Mouse (Mus musculus): ENCODE measurements at regions not wholly inside any gene's neighbourhood (a gene's known extent, or its start where the extent isn't known, plus 50 kb on each side); places are given as distances from the start of the nearest gene placed in this dataset.

DNA sequence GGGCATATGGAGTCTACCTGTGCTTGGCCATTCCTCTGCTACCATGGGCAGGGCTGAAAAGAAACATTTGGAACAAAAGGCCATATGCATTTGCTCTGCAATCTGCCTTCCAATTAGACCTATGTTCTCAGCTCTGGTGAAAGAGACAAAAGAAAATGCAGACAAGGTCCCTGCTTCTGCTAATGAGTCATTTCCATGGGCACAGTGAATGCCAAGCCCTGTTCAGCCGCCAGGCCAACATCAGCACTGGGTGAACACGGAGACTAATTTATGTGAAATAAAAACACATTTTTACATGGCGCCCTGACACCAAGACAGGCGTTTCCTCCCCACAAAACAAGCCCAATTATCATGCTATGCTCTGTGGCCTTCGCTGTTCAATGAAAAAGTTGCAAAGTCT is 419.5 kb upstream of the Kdm8 start:
- no peak for DNase-seq (ENCODE audit: low spot score)

- no peak for DNase-seq (ENCODE audit: low spot score)
These were observed 410.7 kb upstream of the Kdm8 start for GRCm38 (mm10) chr7:125033778-125034177.

GRCm38 (mm10) chr7:125034196-125034595 is 410.3 kb upstream of the Kdm8 start:
- no peak for DNase-seq (ENCODE audit: low spot score)

- DNase-seq (ENCODE audit: low spot score): no peak
These were observed 408.1 kb upstream of the Kdm8 start for GRCm38 (mm10) chr7:125036098-125036991.

GRCm38 (mm10) chr7:125038840-125039239 is 405.6 kb upstream of the Kdm8 start:
- no peak for DNase-seq (ENCODE audit: low spot score)

DNA sequence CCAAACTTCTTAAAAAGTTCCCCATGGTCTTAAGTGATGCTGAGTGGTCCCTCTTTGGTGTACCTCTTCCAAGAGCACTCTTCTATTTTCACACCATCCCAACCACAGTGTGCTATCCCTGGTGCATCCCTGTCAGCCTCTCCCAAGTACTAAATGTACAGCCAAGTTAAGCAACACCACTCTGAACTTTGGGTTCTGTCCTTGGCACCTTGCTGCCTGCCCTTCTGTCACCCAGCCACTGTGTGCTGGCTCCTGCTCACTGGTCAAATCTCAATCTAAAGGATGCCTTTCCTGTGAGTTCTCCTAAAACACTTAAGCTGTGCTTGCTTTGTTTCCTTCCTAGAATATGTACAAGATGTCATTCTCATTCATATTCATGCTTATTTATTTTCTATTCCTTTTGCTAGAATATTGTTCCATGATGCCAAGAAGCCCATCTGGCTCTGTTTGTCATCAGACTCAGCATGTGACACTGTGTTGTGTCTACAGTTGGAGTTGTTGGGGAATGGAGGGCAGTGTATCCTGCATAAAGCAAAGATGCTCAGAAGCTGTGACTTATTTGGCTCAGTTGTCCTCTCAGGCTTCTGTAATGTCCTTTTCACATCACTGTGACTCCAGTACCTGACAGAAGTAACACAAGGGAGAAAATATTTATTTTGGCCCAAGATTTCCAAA is 388.4 kb upstream of the Kdm8 start:
- DNase-seq (ENCODE audit: low spot score): no peak

GRCm38 (mm10) chr7:125102464-125102863 is 342.0 kb upstream of the Kdm8 start:
- DNase-seq (ENCODE audit: low spot score): no peak

DNA sequence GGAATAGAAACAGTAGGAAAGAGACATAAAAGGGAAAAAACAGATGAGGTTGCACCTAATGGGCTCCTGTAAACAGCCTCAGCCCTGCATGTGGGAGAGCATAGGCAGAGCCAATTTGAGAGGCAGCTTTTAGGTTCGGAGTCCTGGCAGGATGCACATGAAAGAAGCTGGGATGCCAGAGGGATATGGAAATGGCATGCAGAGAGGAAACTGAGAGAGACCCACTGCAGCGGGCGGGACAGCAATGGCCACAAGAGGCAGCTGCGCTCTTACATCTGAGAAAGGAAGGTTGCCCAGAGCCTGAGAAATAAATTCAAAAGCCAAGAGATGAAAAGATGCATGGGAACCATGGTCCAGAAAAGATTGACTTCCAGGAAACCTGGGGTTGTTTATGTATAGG is 340.5 kb upstream of the Kdm8 start:
- no peak for DNase-seq (ENCODE audit: low spot score)

- DNase-seq (ENCODE audit: low spot score): no peak
These were observed 331.6 kb upstream of the Kdm8 start for GRCm38 (mm10) chr7:125112820-125113273.

- no peak for DNase-seq (ENCODE audit: low spot score)
These were observed 329.0 kb upstream of the Kdm8 start for GRCm38 (mm10) chr7:125115322-125115996.

DNA sequence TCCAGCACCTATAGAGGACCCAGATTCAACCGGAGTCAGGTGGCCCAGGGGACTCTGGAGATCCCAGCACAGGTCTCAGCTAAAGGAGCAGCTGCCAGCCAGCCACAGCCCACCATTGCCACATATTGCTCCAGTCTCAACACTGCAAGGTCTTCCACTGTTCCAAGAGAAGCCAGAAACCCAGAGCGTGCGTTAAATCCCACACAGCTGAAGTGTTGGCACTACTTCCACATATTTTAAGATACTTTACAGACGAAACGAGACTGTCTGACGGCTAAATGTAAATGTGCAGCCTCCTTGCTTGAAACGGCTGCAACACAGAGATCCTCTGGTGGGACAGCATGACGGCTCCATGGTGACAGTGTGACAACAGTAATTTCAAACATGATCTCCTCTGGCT is 327.3 kb upstream of the Kdm8 start:
- DNase-seq (ENCODE audit: low spot score): no peak

GRCm38 (mm10) chr7:125129187-125129586 is 315.3 kb upstream of the Kdm8 start:
- DNase-seq (ENCODE audit: low spot score): no peak

DNA sequence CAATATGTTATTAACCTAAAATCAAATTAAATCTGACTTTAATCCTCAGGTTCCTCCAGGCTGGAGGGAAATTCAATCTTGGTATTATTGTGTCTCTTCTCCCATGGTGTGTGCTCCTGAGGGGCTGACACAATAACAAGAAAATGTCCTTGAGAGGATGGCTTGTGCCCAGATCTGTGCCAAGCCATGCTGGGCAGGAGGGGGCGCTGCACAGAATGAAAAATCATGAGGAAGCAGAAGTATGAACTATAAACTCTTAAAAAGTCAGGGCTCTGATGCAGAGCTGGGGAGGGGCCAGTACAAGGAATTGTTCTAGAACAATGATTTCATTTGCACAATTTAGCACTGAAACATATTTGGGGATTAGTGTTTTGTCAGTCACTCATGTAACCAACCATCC is 312.5 kb upstream of the Kdm8 start:
- no peak for DNase-seq (ENCODE audit: low spot score)

DNA sequence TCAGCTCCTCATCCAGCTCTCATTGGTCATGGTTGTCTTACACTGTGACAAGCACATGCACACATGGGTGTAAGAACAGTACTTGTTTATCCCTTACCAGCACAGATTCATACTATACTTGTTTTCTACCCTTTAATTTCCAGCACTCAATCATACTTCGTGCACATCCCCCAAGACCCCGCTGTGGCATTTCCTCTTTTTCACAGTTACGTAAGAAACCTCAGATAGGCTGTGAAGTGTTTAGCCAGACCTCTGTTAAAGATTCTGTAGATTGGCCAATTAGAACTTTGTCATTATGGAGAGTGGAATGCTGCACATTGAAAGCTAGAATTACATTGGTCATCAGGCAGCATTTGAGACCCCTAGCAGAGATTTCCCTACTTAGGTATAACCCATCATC is 305.9 kb upstream of the Kdm8 start:
- no peak for DNase-seq (ENCODE audit: low spot score)

- no peak for DNase-seq (ENCODE audit: low spot score)
These were observed 305.3 kb upstream of the Kdm8 start for GRCm38 (mm10) chr7:125139196-125139595.

- DNase-seq (ENCODE audit: low spot score): no peak
These were observed 303.6 kb upstream of the Kdm8 start for GRCm38 (mm10) chr7:125140854-125141253.

DNA sequence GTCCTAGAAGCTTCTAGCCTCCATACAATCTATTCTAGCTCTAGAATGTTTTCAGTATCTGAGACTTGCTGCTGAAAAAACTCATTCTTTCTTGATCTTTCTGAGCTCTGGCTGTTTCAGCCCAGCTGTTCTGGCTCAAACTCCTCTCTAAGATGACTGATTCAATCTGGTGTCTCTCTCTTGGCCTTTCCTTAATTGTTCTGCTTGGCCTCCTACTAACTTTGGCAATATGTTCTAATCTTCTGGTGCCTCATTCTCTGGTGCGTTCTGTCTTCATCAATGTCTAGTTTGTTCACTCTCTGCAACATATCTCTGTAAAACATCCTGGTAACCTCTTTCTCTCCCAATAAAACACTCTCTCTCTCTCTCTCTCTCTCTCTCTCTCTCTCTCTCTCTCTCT is 302.6 kb upstream of the Kdm8 start:
- no peak for DNase-seq (ENCODE audit: low spot score)

DNA sequence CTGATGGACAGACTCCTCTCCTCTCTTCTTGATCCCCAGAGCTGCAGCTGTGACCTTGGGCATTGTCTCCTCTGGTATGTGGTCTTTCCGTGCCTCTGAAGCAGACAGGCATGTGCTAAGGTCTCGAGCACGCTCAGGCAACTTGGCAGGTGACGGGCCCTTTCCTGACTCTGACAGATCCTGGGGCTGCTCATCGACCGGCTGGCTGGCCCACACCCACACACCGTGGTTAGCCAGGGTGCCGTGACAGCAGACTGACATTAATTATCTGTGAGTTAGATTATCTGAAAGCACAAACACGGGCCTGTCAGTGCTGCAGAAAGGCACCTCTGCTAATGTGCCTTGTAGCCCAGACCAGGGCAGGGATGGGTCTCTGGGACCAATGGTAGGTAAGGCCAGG is 298.5 kb upstream of the Kdm8 start:
- DNase-seq (ENCODE audit: low spot score): no peak

DNA sequence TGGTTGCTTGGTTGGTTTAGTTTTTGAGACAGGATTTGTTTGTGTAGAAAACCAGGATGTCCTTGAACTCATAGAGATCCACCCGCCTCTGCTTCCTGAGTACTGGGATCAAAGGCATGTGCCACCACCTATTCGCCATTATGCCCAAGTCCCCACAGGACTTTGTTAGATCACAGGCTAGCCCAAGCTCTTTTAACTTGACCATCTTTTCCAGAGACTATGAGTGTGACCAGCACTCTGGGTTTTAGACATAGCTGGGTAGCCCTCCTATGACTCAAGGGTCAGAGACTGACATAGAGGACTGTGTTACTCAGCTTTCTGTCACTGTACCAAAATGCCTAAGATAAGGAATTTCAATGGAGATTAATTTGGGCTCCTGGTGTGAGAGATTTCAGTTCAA is 295.3 kb upstream of the Kdm8 start:
- DNase-seq (ENCODE audit: low spot score): no peak

DNA sequence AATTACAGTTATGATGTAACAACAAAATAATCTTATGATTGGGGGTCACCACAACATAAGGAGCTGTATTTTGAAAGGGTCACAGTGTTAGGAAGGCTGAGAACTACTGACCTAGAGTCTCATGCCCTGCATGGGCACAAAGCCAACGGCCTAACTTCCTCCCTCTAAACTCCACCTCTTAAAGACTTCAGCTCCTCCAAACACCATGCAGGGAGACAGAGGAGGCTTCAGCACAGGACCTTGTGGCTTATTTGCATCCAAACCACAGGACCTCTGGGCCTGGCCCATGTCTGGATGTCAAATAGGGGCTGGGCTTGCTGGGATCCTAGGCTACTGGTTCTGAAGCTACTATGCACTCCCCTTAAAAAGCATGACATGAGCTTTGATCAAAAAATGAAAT is 294.7 kb upstream of the Kdm8 start:
- DNase-seq (ENCODE audit: low spot score): no peak

- DNase-seq (ENCODE audit: low spot score): no peak
These were observed 292.2 kb upstream of the Kdm8 start for GRCm38 (mm10) chr7:125152281-125152680.

GRCm38 (mm10) chr7:125155291-125155690 is 289.2 kb upstream of the Kdm8 start:
- DNase-seq (ENCODE audit: low spot score): no peak

- DNase-seq (ENCODE audit: low spot score): no peak
These were observed 277.6 kb upstream of the Kdm8 start for GRCm38 (mm10) chr7:125166881-125167351.

All from urinary bladder, postnatal 10 days (tissue).